Mouse (Mus musculus) c-Kit-positive CD71-positive TER-119-negative erythroid progenitor cells, embryonic 14.5 days (primary cell): ENCODE measurements around the gene Mfsd14a.

Experiments
- DNase-seq: peaks from one replicate; pipeline ENCODE4 v3.0.0-alpha.2; 2013; ENCODE audit warnings: low read depth

Mfsd14a gene

GRCm38 (mm10) chr3:116599705-116600104 lies 62.8 kb downstream of the Mfsd14a start:
- no peak for DNase-seq

- peak; percentile 15 for DNase-seq
Measured at GRCm38 (mm10) chr3:116595603-116595991, 66.9 kb downstream of the Mfsd14a start.

- peak; percentile 96 for DNase-seq
Measured at GRCm38 (mm10) chr3:116594728-116595602, 67.5 kb downstream of the Mfsd14a start, which contains the start of gene Sass6. TSS of gene Sass6 (plus strand) at chr3:116594982.

- no peak for DNase-seq
Measured at GRCm38 (mm10) chr3:116594076-116594727, 68.3 kb downstream of the Mfsd14a start.

GRCm38 (mm10) chr3:116582201-116582600 lies 80.3 kb downstream of the Mfsd14a start:
- DNase-seq, result no peak
